Comparison of ENCODE assay signal across 10 mouse cellular contexts in the genomic region with DNA sequence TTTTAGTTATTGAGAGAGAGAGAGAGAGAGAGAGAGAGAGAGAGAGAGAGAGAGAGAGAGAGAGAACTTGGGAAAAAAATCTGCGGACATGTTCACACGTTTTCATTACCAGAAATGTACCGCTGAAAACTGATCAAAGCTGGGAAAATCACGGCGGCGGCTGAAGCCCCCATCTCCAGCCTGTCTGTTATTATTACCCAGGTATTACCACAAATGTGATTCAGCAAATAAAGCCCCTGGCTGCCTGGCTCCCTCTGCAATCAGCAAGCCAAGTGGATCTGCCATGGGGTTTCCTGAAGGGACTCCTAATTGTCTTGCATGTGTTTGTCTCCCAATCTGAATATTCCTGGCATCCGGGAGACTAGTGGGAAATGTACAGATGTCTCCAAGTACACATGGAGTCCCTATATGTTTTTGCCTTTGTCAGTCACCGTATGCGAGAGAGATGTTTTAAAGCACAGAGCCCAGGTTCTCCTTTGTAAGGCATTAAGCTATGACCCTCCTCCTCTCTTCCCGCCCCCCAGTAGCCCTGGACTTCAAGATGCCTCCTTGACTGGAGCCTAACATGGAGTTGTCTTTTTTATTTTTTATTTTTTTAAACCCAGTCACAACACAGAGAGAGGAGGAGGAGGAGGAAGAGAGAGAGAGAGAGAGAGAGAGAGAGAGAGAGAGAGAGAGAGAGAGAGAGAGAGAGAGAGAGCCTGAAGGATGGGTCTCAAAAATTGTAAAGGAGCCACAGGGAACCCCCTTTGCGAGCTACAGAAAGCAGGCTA. TPM values are rescaled to one million over a fixed set of nuclear protein-coding genes. Genes with fewer than 3 reads are reported as not detected.
DNase-seq lines count a peak whose midpoint lies in the region; ATAC-seq and TF ChIP-seq lines count a peak whose summit lies in the region.
"Had no signal": no experiment of that assay in that cellular context is flagged by ENCODE, and none has a peak within 500 bp of the region (broad histone marks: within the 10 kb centered on the region; RNA-seq: fewer than 3 reads in every experiment).

A gene (plus strand): TSS at position 723 of the 773 bp plus-strand sequence.

- no peak for TF ChIP-seq CTCF in lung, adult 2 months (IDR thresholded peaks at IDR 0.05; ENCODE audit: insufficient read depth, low read length)

- no peak within 1 kb of the TSS for H3K9ac ChIP-seq in lung, embryonic 15.5 days
- H3K9ac ChIP-seq in forebrain, embryonic 14.5 days (ENCODE audit: low read length): peak within 1 kb of the TSS; percentile 21

- peaks cover 40% of the 10 kb centered on the region; the same call in 1 of the 2 replicates for H3K27me3 ChIP-seq in lung, embryonic 15.5 days
- H3K27me3 ChIP-seq in forebrain, embryonic 14.5 days (replicated peaks; ENCODE audit: control insufficient read depth, insufficient read depth, low read length): 0 out of 2 replicates have a peak, but pooled peaks cover 5% of the 10 kb centered on the region
- peaks cover 36% of the 10 kb centered on the region for H3K27me3 ChIP-seq in limb, embryonic 10.5 days (ENCODE audit: low read depth, poor library complexity, severe bottlenecking)

- H3K4me2 ChIP-seq in lung, embryonic 15.5 days: peak within 1 kb of the TSS; percentile 43
- H3K4me2 ChIP-seq in forebrain, embryonic 14.5 days (ENCODE audit: low read length): peak within 1 kb of the TSS; percentile 49

- H3K27ac ChIP-seq in lung, embryonic 15.5 days: no peak within 1 kb of the TSS
- peak within 1 kb of the TSS; percentile 77 for H3K27ac ChIP-seq in forebrain, embryonic 14.5 days (ENCODE audit: low read depth, low read length)
- peak within 1 kb of the TSS; percentile 72 for H3K27ac ChIP-seq in limb, embryonic 10.5 days
- H3K27ac ChIP-seq: macrophage had no signal

- no peak for ATAC-seq in lung, embryonic 15.5 days (ENCODE audit: borderline replicate concordance, extremely low read depth, low FRiP score, low TSS enrichment)
- peak; percentile 21; the same call in 1 of the 2 replicates for ATAC-seq in forebrain, embryonic 14.5 days
- no peak for ATAC-seq in activated CD4-positive, CD25-positive, alpha-beta regulatory T cell, adult 4 months
- ATAC-seq: Patski had no signal

- TF ChIP-seq POLR2A in lung, adult 2 months (IDR thresholded peaks at IDR 0.05; ENCODE audit: borderline replicate concordance, extremely low read depth, low read depth, low read length): no peak

- DNase-seq in lung, adult 2 months: no peak
- DNase-seq in forebrain, embryonic 14.5 days (ENCODE audit: low spot score): peak; percentile 68
- DNase-seq in limb, embryonic 10.5 days (ENCODE audit: low spot score): no peak
- no peak for DNase-seq in frontal cortex, postnatal 25 days (ENCODE audit: low spot score in 2 of 2)
- no peak for DNase-seq in c-Kit-positive CD71-positive TER-119-positive erythroid progenitor cells, embryonic 14.5 days (ENCODE audit: low spot score)
- DNase-seq in cerebellum, postnatal 10 days: no peak

- H3K4me1 ChIP-seq in lung, embryonic 15.5 days: peaks cover 25% of the 10 kb centered on the region
- H3K4me1 ChIP-seq in lung, adult 2 months (ENCODE audit: control insufficient read depth, insufficient read depth, low read length): no peaks in the 10 kb centered on the region; the same call in 1 of the 2 replicates
- peaks cover 10% of the 10 kb centered on the region; the same call in 1 of the 2 replicates for H3K4me1 ChIP-seq in forebrain, embryonic 14.5 days (ENCODE audit: control insufficient read depth, insufficient read depth, low read length)
- peaks cover 68% of the 10 kb centered on the region for H3K4me1 ChIP-seq in limb, embryonic 10.5 days

- 15% methylated on average over 11 of the region's 11 CpGs for WGBS in lung, embryonic 15.5 days
- 22% methylated on average over 11 of the region's 11 CpGs for WGBS in lung, adult 2 months
- 17% methylated on average over 11 of the region's 11 CpGs for WGBS in forebrain, embryonic 14.5 days
- WGBS in limb, embryonic 10.5 days: 20% methylated on average over 11 of the region's 11 CpGs

- H3K36me3 ChIP-seq in lung, embryonic 15.5 days: no peaks in the 10 kb centered on the region
- no peaks in the 10 kb centered on the region for H3K36me3 ChIP-seq in forebrain, embryonic 14.5 days (ENCODE audit: control insufficient read depth, insufficient read depth, low read length)
- H3K36me3 ChIP-seq in limb, embryonic 10.5 days: no peaks in the 10 kb centered on the region

- H3K9me3 ChIP-seq in lung, embryonic 15.5 days: no peaks in the 10 kb centered on the region
- H3K9me3 ChIP-seq in forebrain, embryonic 14.5 days (replicated peaks; ENCODE audit: control insufficient read depth, low read length): no peaks in the 10 kb centered on the region
- no peaks in the 10 kb centered on the region for H3K9me3 ChIP-seq in limb, embryonic 10.5 days (replicated peaks)

- H3K4me3 ChIP-seq in lung, embryonic 15.5 days: 0 out of 2 replicates have a peak within 1 kb of the TSS, but pooled peaks have one; percentile 12
- H3K4me3 ChIP-seq in lung, adult 2 months (replicated peaks; ENCODE audit: extremely low read depth, low read depth, low read length): no peak within 1 kb of the TSS
- H3K4me3 ChIP-seq in forebrain, embryonic 14.5 days (ENCODE audit: low read depth, low read length): peak within 1 kb of the TSS; percentile 16; the same call in 1 of the 2 replicates
- H3K4me3 ChIP-seq in limb, embryonic 10.5 days: peak within 1 kb of the TSS; percentile 43

RNA-seq across cellular contexts. Expression of the gene that starts here (rescaled TPM):
- 14.8 and 15.0 TPM in 2 replicates for polyA plus RNA-seq in lung, embryonic 15.5 days (2015; fragmentation: Nextera tagmentation; extraction: Ambion mirVana)
- 7.3 and 8.0 TPM in 2 replicates for polyA plus RNA-seq in lung, adult 2 months (2012; rRNA removed)
- polyA plus RNA-seq in forebrain, embryonic 14.5 days (2014; fragmentation: Nextera tagmentation; extraction: Ambion mirVana): 11.7 and 15.4 TPM in 2 replicates
- polyA plus RNA-seq in limb, embryonic 10.5 days (2016; fragmentation: Nextera tagmentation; extraction: Ambion mirVana): 15.8 and 28.1 TPM in 2 replicates
- under 1 TPM in 1 of 2 experiments, not detected in 1; 0.58 TPM for polyA plus RNA-seq in activated CD4-positive, CD25-positive, alpha-beta regulatory T cell, adult 4 months (2017; shearing (Covaris generic))
